Mouse (Mus musculus): ENCODE measurements around the gene Crhbp. TPM values are rescaled to one million over a fixed set of nuclear protein-coding genes. Genes with fewer than 3 reads are reported as not detected.

Crhbp gene
- not detected in 2 replicates for polyA plus RNA-seq (2012; rRNA removed)

GRCm38 (mm10) chr13:95444824-95445223, at the start of gene Crhbp:
Gene Crhbp (minus strand): TSS chr13:95444924.

GRCm38 (mm10) chr13:95478671-95479413, 34.1 kb upstream of the Crhbp start, which contains the start of gene S100z:
Gene S100z (minus strand): TSS chr13:95478721.

Other genes with a start within 250 kb of the Crhbp start
- 19.6 and 26.4 TPM in 2 replicates for gene Pde8b, start 194.6 kb downstream of the Crhbp start, polyA plus RNA-seq (2012; rRNA removed)
- gene Zbed3, start 121.3 kb downstream of the Crhbp start, polyA plus RNA-seq (2012; rRNA removed): 206 and 217 TPM in 2 replicates
- gene Aggf1, start 69.6 kb downstream of the Crhbp start, polyA plus RNA-seq (2012; rRNA removed): 28.4 and 37.0 TPM in 2 replicates
- gene S100z, start 33.8 kb upstream of the Crhbp start, polyA plus RNA-seq (2012; rRNA removed): not detected in 2 replicates
- 2.7 and 3.6 TPM in 2 replicates for gene F2rl1, start 80.3 kb upstream of the Crhbp start, polyA plus RNA-seq (2012; rRNA removed)
- 18.9 and 20.3 TPM in 2 replicates for gene F2r, start 173.6 kb upstream of the Crhbp start, polyA plus RNA-seq (2012; rRNA removed)